Mouse (Mus musculus) megakaryocyte, adult 5-6 weeks (primary cell): ENCODE data around the gene Notch3. TPM values are rescaled to one million over a fixed set of nuclear protein-coding genes. Genes with fewer than 3 reads are reported as not detected.

ENCODE experiments used
- ATAC-seq: 2 replicates; pipeline ENCODE4 v1.8.0; 2016; ENCODE audit warnings: mild to moderate bottlenecking, inconsistent platforms; ENCODE audit not compliant: poor library complexity, severe bottlenecking
- total RNA-seq, 2 experiments: library from RNA; stranded (forward) in 1 of 2; stranded (reverse) in 1 of 2; fragments of 153-499, 151-499 nt in 1 of 2; fragments of 221-1000, 200-1000 nt in 1 of 2; gene quantifications; 2 replicates each; pipeline versions ENCODE4 v1.2.3 to v1.2.4; 2015 to 2017

Gene Notch3
- total RNA-seq, 2 experiments from 2014 or later: 0.04 TPM; not detected in 1

- peak; percentile 57 for ATAC-seq
These were observed 3.0 kb upstream of the Notch3 start for GRCm38 (mm10) chr17:32169518-32170225.

GRCm38 (mm10) chr17:32165803-32166595, 653 bp downstream of the Notch3 start:
- no peak for ATAC-seq

- ATAC-seq: no peak
These were observed 1.3 kb downstream of the Notch3 start for GRCm38 (mm10) chr17:32165266-32165802.

GRCm38 (mm10) chr17:32164780-32165179, 1.9 kb downstream of the Notch3 start:
- ATAC-seq: no peak

GRCm38 (mm10) chr17:32163910-32164650, 2.6 kb downstream of the Notch3 start:
- peak; percentile 81 for ATAC-seq

- peak; percentile 38; the same call in 1 of the 2 replicates for ATAC-seq
These were observed 4.4 kb downstream of the Notch3 start for GRCm38 (mm10) chr17:32162112-32162850.

GRCm38 (mm10) chr17:32160882-32161281, 5.8 kb downstream of the Notch3 start:
- ATAC-seq: no peak

GRCm38 (mm10) chr17:32158841-32159240, 7.8 kb downstream of the Notch3 start:
- ATAC-seq: no peak

- ATAC-seq: no peak
These were observed 19.9 kb downstream of the Notch3 start for GRCm38 (mm10) chr17:32146718-32147117.

- ATAC-seq: peak; percentile 98
These were observed 23.5 kb downstream of the Notch3 start for GRCm38 (mm10) chr17:32142907-32143854.

- ATAC-seq: no peak
These were observed 24.4 kb downstream of the Notch3 start for GRCm38 (mm10) chr17:32142234-32142633.

- no peak for ATAC-seq
These were observed 33.3 kb downstream of the Notch3 start for GRCm38 (mm10) chr17:32133375-32133774.

- ATAC-seq: no peak
These were observed 34.6 kb downstream of the Notch3 start for GRCm38 (mm10) chr17:32132087-32132486.

GRCm38 (mm10) chr17:32130506-32130905, 36.1 kb downstream of the Notch3 start:
- no peak for ATAC-seq

- no peak for ATAC-seq
These were observed 39.5 kb downstream of the Notch3 start for GRCm38 (mm10) chr17:32127195-32127594.

GRCm38 (mm10) chr17:32125407-32125806, 41.2 kb downstream of the Notch3 start:
- ATAC-seq: no peak

GRCm38 (mm10) chr17:32123545-32123944, 43.1 kb downstream of the Notch3 start:
- no peak for ATAC-seq

GRCm38 (mm10) chr17:32122587-32122970, 44.1 kb downstream of the Notch3 start:
- ATAC-seq: no peak
